Mouse (Mus musculus) heart, embryonic 10.5 days (tissue): Measurements from ENCODE around the gene Tdg. TPM values are rescaled to one million over a fixed set of nuclear protein-coding genes. Genes with fewer than 3 reads are reported as not detected.
"Not testable (repeated sequence)": the region's sequence is repeated elsewhere in the genome, so short reads cannot be mapped to it uniquely, and the experiment has no call there.

Experiments
- DNase-seq: peaks from one replicate; pipeline ENCODE4 v3.0.0-alpha.2; 2017; ENCODE audit warnings: low spot score
- H3K27ac ChIP-seq: fragments of 300-500 bp; sonication (generic); 2 replicates; pipeline ENCODE4 v1.5.1; 2016; ENCODE audit warnings: mild to moderate bottlenecking
- H3K27me3 ChIP-seq: fragments of 300-500 bp; sonication (generic); 2 replicates; pipeline ENCODE4 v1.6.1; 2016; ENCODE audit warnings: mild to moderate bottlenecking; ENCODE audit not compliant: poor library complexity, insufficient read depth, severe bottlenecking
- H3K36me3 ChIP-seq: fragments of 300-500 bp; sonication (generic); 2 replicates; pipeline ENCODE4 v1.6.1; 2016; ENCODE audit warnings: mild to moderate bottlenecking, moderate library complexity
- H3K4me1 ChIP-seq: fragments of 300-500 bp; sonication (generic); 2 replicates; pipeline ENCODE4 v1.6.1; 2016; ENCODE audit warnings: mild to moderate bottlenecking
- H3K4me3 ChIP-seq: fragments of 300-500 bp; sonication (generic); 2 replicates; pipeline ENCODE4 v1.5.1; 2016; ENCODE audit warnings: mild to moderate bottlenecking, moderate library complexity
- H3K9me3 ChIP-seq: fragments of 300-500 bp; sonication (generic); 2 replicates; pipeline ENCODE4 v1.6.1; 2016; ENCODE audit warnings: mild to moderate bottlenecking, moderate library complexity
- WGBS: fragments of 180-500 bp; shearing (Covaris S2); methylation state at CpG from one replicate; pipeline ENCODE4 v1.1.7; 2016; 5-methylcytosine and 5-hydroxymethylcytosine counted together
- polyA plus RNA-seq: library from polyadenylated mRNA; unstranded; fragments of >200 nt; fragmentation: Nextera tagmentation; extraction: Ambion mirVana; gene quantifications from 2 replicates; pipeline ENCODE4 v1.2.1, GENCODE M21; 2016

Gene Tdg
- 151 and 163 TPM in 2 replicates for polyA plus RNA-seq

- Histone ChIP-seq H3K27ac (peak within 1 kb of the TSS; percentile 95), H3K4me1 (peaks cover 21% of the 10 kb centered on the region), H3K36me3 (peaks cover 27% of the 10 kb centered on the region), H3K4me3 (peak within 1 kb of the TSS; percentile 77)
- not testable (repeated sequence) for H3K9me3 ChIP-seq, H3K27me3 ChIP-seq
- peak; percentile 98 for DNase-seq
- WGBS, result under 1% methylated on average over 78 of the region's 78 CpGs
Observed at GRCm38 (mm10) chr10:82629586-82630255, at the start of gene Tdg. TSS of gene Tdg (plus strand) at chr10:82629828.

GRCm38 (mm10) chr10:82589673-82590072 lies 40.0 kb upstream of the Tdg start:
- not testable (repeated sequence) for DNase-seq, H3K27ac ChIP-seq, H3K36me3 ChIP-seq, H3K4me1 ChIP-seq, H3K4me3 ChIP-seq, H3K27me3 ChIP-seq, H3K9me3 ChIP-seq
- WGBS, result 76% methylated on average over 9 of the region's 9 CpGs

GRCm38 (mm10) chr10:82594421-82594820 lies 35.2 kb upstream of the Tdg start:
- WGBS, result 65% methylated on average over 4 of the region's 4 CpGs
- H3K27me3 ChIP-seq, H3K27ac ChIP-seq, H3K4me1 ChIP-seq, H3K4me3 ChIP-seq, H3K36me3 ChIP-seq, DNase-seq, H3K9me3 ChIP-seq: not testable (repeated sequence)

GRCm38 (mm10) chr10:82622235-82622634 lies 7.4 kb upstream of the Tdg start:
- Histone ChIP-seq H3K9me3 (no peaks in the 10 kb centered on the region), H3K27me3 (no peaks in the 10 kb centered on the region), H3K4me1 (peaks cover 3% of the 10 kb centered on the region; the same call in 1 of the 2 replicates), H3K4me3 (peak overlapping the region; percentile 71), H3K27ac (peak overlapping the region; percentile 92), H3K36me3 (peaks cover 6% of the 10 kb centered on the region; the same call in 1 of the 2 replicates)
- DNase-seq, result no peak
- WGBS, result 27% methylated on average over 9 of the region's 9 CpGs

GRCm38 (mm10) chr10:82622671-82623552 lies 6.7 kb upstream of the Tdg start, which contains the start of gene 1190007I07Rik:
TSS of gene 1190007I07Rik (minus strand) at chr10:82623228.
- Histone ChIP-seq H3K27me3 (no peaks in the 10 kb centered on the region), H3K27ac (peak within 1 kb of the TSS; percentile 92), H3K9me3 (no peaks in the 10 kb centered on the region), H3K4me3 (peak within 1 kb of the TSS; percentile 71), H3K36me3 (peaks cover 4% of the 10 kb centered on the region; the same call in 1 of the 2 replicates), H3K4me1 (peaks cover 3% of the 10 kb centered on the region; the same call in 1 of the 2 replicates)
- DNase-seq, result peak; percentile 97
- WGBS, result under 1% methylated on average over 60 of the region's 61 CpGs

GRCm38 (mm10) chr10:82623553-82623932 lies 6.1 kb upstream of the Tdg start:
- H3K4me1 ChIP-seq, H3K36me3 ChIP-seq, DNase-seq, H3K9me3 ChIP-seq, H3K27me3 ChIP-seq: not testable (repeated sequence)
- Histone ChIP-seq H3K4me3 (peak overlapping the region; percentile 71), H3K27ac (peak overlapping the region; percentile 92)
- 5% methylated on average over 2 of the region's 2 CpGs for WGBS

GRCm38 (mm10) chr10:82629111-82629585 lies 480 bp upstream of the Tdg start:
- DNase-seq, result no peak
- Histone ChIP-seq H3K4me3 (peak overlapping the region; percentile 77), H3K27me3 (no peaks in the 10 kb centered on the region), H3K9me3 (no peaks in the 10 kb centered on the region), H3K36me3 (peaks cover 23% of the 10 kb centered on the region), H3K4me1 (peaks cover 21% of the 10 kb centered on the region), H3K27ac (peak overlapping the region; percentile 95)
- WGBS, result 6% methylated on average over 11 of the region's 11 CpGs

GRCm38 (mm10) chr10:82630497-82630896 lies 869 bp downstream of the Tdg start:
- 23% methylated on average over 7 of the region's 7 CpGs for WGBS
- peaks cover 35% of the 10 kb centered on the region for H3K36me3 ChIP-seq
- H3K9me3 ChIP-seq, result no peaks in the 10 kb centered on the region
- no peaks in the 10 kb centered on the region for H3K27me3 ChIP-seq
- H3K27ac ChIP-seq, result peak overlapping the region; percentile 95
- peaks cover 21% of the 10 kb centered on the region for H3K4me1 ChIP-seq
- peak overlapping the region; percentile 77 for H3K4me3 ChIP-seq
- no peak for DNase-seq

- peaks cover 21% of the 10 kb centered on the region for H3K4me1 ChIP-seq
- DNase-seq, result no peak
- H3K36me3 ChIP-seq, result peaks cover 38% of the 10 kb centered on the region
- H3K27ac ChIP-seq, result no peak overlapping the region
- 77% methylated on average over 7 of the region's 7 CpGs for WGBS
- no peaks in the 10 kb centered on the region for H3K27me3 ChIP-seq
- peak overlapping the region; percentile 77 for H3K4me3 ChIP-seq
- H3K9me3 ChIP-seq, result no peaks in the 10 kb centered on the region
Observed at GRCm38 (mm10) chr10:82631133-82631532, 1.5 kb downstream of the Tdg start.

GRCm38 (mm10) chr10:82632496-82633280 lies 3.1 kb downstream of the Tdg start:
- no peaks in the 10 kb centered on the region for H3K27me3 ChIP-seq
- H3K4me3 ChIP-seq, result no peak overlapping the region
- peaks cover 21% of the 10 kb centered on the region for H3K4me1 ChIP-seq
- H3K36me3 ChIP-seq, result peaks cover 51% of the 10 kb centered on the region
- H3K27ac ChIP-seq, result no peak overlapping the region
- DNase-seq, result no peak
- 93% methylated on average over 12 of the region's 12 CpGs for WGBS
- no peaks in the 10 kb centered on the region for H3K9me3 ChIP-seq

GRCm38 (mm10) chr10:82634348-82634747 lies 4.7 kb downstream of the Tdg start:
- Histone ChIP-seq H3K4me1 (peaks cover 13% of the 10 kb centered on the region), H3K4me3 (no peak overlapping the region), H3K27ac (no peak overlapping the region), H3K36me3 (peaks cover 68% of the 10 kb centered on the region), H3K9me3 (no peaks in the 10 kb centered on the region), H3K27me3 (no peaks in the 10 kb centered on the region)
- 95% methylated on average over 7 of the region's 7 CpGs for WGBS
- no peak for DNase-seq

- no peak for DNase-seq
- no peaks in the 10 kb centered on the region for H3K27me3 ChIP-seq
- peaks cover 86% of the 10 kb centered on the region for H3K36me3 ChIP-seq
- H3K4me1 ChIP-seq, result peaks cover 3% of the 10 kb centered on the region
- H3K27ac ChIP-seq, result no peak overlapping the region
- H3K9me3 ChIP-seq, result no peaks in the 10 kb centered on the region
- H3K4me3 ChIP-seq, result no peak overlapping the region
- 93% methylated on average over 3 of the region's 3 CpGs for WGBS
Observed at GRCm38 (mm10) chr10:82636321-82636720, 6.7 kb downstream of the Tdg start.
